Mouse (Mus musculus) forebrain, embryonic 10.5 days (tissue): Measurements from ENCODE around the gene Slc39a7. TPM values are rescaled to one million over a fixed set of nuclear protein-coding genes. Genes with fewer than 3 reads are reported as not detected.
"Not testable (repeated sequence)": the region's sequence is repeated elsewhere in the genome, so short reads cannot be mapped to it uniquely, and the experiment has no call there.

Source experiments
- DNase-seq: peaks from one replicate; pipeline ENCODE4 v3.0.0-alpha.2; 2017; ENCODE audit warnings: low spot score; ENCODE audit errors: extremely low spot score
- H3K27ac ChIP-seq: fragments of 300-500 bp; sonication (generic); 2 replicates; pipeline ENCODE4 v1.5.1; 2016; ENCODE audit warnings: mild to moderate bottlenecking
- H3K27me3 ChIP-seq: fragments of 300-500 bp; sonication (generic); 2 replicates; pipeline ENCODE4 v1.6.1; 2016; ENCODE audit warnings: mild to moderate bottlenecking; ENCODE audit not compliant: poor library complexity, severe bottlenecking
- H3K36me3 ChIP-seq: fragments of 300-500 bp; sonication (generic); replicated peaks from 2 replicates; pipeline ENCODE4 v1.6.1; 2016; ENCODE audit warnings: mild to moderate bottlenecking, moderate library complexity
- H3K4me1 ChIP-seq: fragments of 300-500 bp; sonication (generic); 2 replicates; pipeline ENCODE4 v1.6.1; 2016
- H3K4me3 ChIP-seq: fragments of 300-500 bp; sonication (generic); 2 replicates; pipeline ENCODE4 v1.5.1; 2016; ENCODE audit warnings: mild to moderate bottlenecking, moderate library complexity
- H3K9me3 ChIP-seq: fragments of 300-500 bp; sonication (generic); 2 replicates; pipeline ENCODE4 v1.6.1; 2016; ENCODE audit warnings: mild to moderate bottlenecking, moderate library complexity
- WGBS: fragments of 180-500 bp; shearing (Covaris S2); methylation state at CpG from one replicate; pipeline ENCODE4 v1.1.7; 2016; 5-methylcytosine and 5-hydroxymethylcytosine counted together
- polyA plus RNA-seq: library from polyadenylated mRNA; unstranded; fragments of >200 nt; fragmentation: Nextera tagmentation; extraction: Ambion mirVana; gene quantifications from 2 replicates; pipeline ENCODE4 v1.2.1, GENCODE M21; 2016

Slc39a7 gene
- polyA plus RNA-seq, 1 experiment from 2014 or later, result 206 TPM

DNA sequence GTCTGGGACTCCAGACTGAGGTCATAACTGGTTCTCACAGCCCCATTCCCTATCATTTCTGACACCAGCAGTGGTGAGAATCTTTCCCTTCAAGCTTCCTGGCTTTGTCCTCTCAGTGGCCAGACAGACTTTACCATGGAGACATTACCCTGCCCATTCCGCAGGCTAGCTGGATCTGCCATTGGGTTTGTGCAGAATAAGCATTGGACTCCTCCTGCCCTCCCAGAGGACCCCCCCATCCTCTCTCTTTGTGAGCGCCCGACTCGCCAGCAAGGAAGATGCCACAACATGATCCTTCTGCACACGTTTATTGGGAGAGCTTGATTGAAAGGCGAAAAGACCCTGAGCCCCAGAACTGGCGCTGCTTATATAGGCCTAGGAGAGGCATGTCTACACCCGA lies 18.0 kb downstream of the Slc39a7 start:
- no peak overlapping the region for H3K4me3 ChIP-seq
- WGBS, result 93% methylated on average over 8 of the region's 8 CpGs
- no peak for DNase-seq
- H3K9me3 ChIP-seq, result peaks cover 24% of the 10 kb centered on the region
- no peaks in the 10 kb centered on the region for H3K27me3 ChIP-seq
- no peaks in the 10 kb centered on the region for H3K4me1 ChIP-seq
- peaks cover 45% of the 10 kb centered on the region for H3K36me3 ChIP-seq
- no peak overlapping the region for H3K27ac ChIP-seq

GRCm38 (mm10) chr17:34010156-34010555 lies 21.3 kb downstream of the Slc39a7 start:
- WGBS, result 78% methylated on average over 5 of the region's 5 CpGs

DNA sequence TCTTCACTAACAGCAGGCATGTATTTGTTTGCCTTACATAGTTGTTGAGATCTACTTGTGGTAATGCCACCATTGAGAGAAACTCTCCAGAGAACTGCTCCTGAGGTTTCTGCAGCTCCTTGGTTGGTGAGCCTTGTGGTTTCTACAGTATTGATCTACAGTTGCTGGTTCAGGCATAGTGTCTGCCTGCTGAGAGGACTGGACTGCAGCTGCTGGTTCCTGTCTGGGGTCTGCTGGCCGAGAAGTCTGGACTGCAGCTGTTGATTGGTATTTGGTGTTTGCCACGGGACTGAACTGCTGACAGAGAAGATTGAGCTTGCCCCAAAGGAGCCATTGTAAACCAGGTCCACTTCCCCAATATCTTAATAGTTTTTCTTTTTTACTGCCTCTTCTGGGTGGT lies 24.9 kb downstream of the Slc39a7 start:
- no peaks in the 10 kb centered on the region for H3K36me3 ChIP-seq
- no peak overlapping the region for H3K4me3 ChIP-seq
- no peaks in the 10 kb centered on the region; the same call in 1 of the 2 replicates for H3K9me3 ChIP-seq
- peaks cover 4% of the 10 kb centered on the region; the same call in 1 of the 2 replicates for H3K4me1 ChIP-seq
- H3K27ac ChIP-seq, result no peak overlapping the region
- 64% methylated on average over 2 of the region's 2 CpGs for WGBS
- H3K27me3 ChIP-seq, result peaks cover 8% of the 10 kb centered on the region
- no peak for DNase-seq

More at GRCm38 (mm10) chr17:34010156-34010555, 21.3 kb downstream of the Slc39a7 start:
- Histone ChIP-seq H3K9me3 (peaks cover 8% of the 10 kb centered on the region; the same call in 1 of the 2 replicates), H3K27ac (no peak overlapping the region), H3K27me3 (no peaks in the 10 kb centered on the region), H3K4me3 (no peak overlapping the region), H3K36me3 (peaks cover 22% of the 10 kb centered on the region), H3K4me1 (no peaks in the 10 kb centered on the region)
- DNase-seq, result no peak

DNA sequence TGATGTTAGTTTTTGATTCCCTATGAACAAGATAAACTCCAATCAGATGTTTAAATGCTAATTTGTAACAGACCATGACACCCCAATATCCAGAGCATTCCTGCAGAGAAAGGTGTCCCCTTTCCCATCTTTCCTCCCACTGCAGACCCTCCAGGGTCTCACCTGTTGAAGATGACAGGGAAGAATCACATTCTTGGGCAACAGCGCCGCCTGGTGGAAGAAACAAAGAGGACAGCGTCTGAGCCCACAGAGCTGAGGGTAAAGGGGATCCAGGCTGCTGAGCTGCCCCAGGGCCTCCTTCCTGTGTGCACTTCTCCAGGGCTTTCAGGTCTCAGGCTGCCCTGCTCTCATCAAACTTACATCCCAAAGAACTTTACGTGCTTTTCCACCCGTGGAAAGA lies 28.1 kb downstream of the Slc39a7 start:
- Histone ChIP-seq H3K27ac (no peak overlapping the region), H3K36me3 (no peaks in the 10 kb centered on the region), H3K9me3 (no peaks in the 10 kb centered on the region), H3K27me3 (peaks cover 39% of the 10 kb centered on the region), H3K4me3 (no peak overlapping the region), H3K4me1 (peaks cover 20% of the 10 kb centered on the region)
- peak; percentile 66 for DNase-seq
- WGBS, result 3% methylated on average over 5 of the region's 5 CpGs

- H3K27ac ChIP-seq, H3K9me3 ChIP-seq, DNase-seq, H3K36me3 ChIP-seq: not testable (repeated sequence)
- peak overlapping the region; percentile 73; the same call in 1 of the 2 replicates for H3K4me3 ChIP-seq
- H3K27me3 ChIP-seq, result peaks cover 55% of the 10 kb centered on the region
- whole genome bisulfite sequencing, result 60% methylated on average over 2 of the region's 2 CpGs
- H3K4me1 ChIP-seq, result peaks cover 20% of the 10 kb centered on the region
Observed at GRCm38 (mm10) chr17:34000796-34001195, 30.7 kb downstream of the Slc39a7 start.

DNA sequence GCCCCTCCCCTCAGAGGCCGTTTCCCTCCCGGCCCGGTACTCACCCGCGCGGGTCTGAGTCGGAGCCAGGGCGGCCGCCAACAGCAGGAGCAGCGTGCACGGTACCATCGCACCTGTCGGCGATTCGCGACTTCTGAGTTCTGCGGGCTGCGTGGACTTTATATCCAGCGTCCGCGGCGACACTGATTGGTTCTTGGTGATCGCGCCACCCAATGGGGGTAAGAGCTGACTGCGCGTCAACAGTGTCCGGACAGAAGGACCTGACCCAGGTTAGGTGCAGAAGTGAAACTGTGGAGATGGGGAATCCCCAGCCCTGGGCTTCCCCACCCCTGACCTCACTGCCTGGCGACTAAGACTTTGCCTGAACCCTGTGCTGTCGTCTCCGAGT lies 31.3 kb downstream of the Slc39a7 start, which contains the start of gene H2-K1:
H2-K1 (minus strand) TSS at position 198 of the 388 bp plus-strand sequence.
- H3K27ac ChIP-seq, result peak within 1 kb of the TSS; percentile 82
- under 1% methylated on average over 30 of the region's 30 CpGs for WGBS
- H3K4me3 ChIP-seq, result peak within 1 kb of the TSS; percentile 73
- H3K36me3 ChIP-seq, result no peaks in the 10 kb centered on the region
- DNase-seq, result peak; percentile 75
- peaks cover 55% of the 10 kb centered on the region for H3K27me3 ChIP-seq
- H3K9me3 ChIP-seq, result no peaks in the 10 kb centered on the region
- H3K4me1 ChIP-seq, result peaks cover 20% of the 10 kb centered on the region

- Histone ChIP-seq H3K4me1 (peaks cover 20% of the 10 kb centered on the region), H3K27ac (peak overlapping the region; percentile 82), H3K4me3 (peak overlapping the region; percentile 73), H3K36me3 (no peaks in the 10 kb centered on the region), H3K9me3 (no peaks in the 10 kb centered on the region), H3K27me3 (peaks cover 55% of the 10 kb centered on the region)
- no peak for DNase-seq
- 2% methylated on average over 87 of the region's 87 CpGs for WGBS
Observed at GRCm38 (mm10) chr17:33999341-34000149, 31.9 kb downstream of the Slc39a7 start.

DNA sequence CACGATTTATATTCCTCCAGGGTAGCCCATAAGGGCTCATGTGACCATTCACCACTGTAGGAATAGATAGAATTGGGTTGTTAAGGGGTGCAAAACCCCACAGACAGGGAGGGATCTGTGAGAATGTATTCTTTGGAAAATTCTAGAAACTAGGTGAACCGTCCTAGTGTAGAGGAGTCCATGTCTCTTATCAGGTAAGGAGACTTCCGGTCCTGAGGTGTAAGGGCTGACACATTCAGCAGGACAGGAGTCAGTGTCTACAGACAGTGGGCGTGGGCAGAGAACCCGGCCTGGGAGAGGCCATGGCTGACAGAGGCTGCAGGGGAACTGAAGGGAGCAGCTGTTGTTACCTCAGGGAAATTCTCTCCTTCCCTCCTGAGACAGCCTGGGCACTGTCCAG lies 32.8 kb downstream of the Slc39a7 start:
- 71% methylated on average over 5 of the region's 5 CpGs for WGBS

DNA sequence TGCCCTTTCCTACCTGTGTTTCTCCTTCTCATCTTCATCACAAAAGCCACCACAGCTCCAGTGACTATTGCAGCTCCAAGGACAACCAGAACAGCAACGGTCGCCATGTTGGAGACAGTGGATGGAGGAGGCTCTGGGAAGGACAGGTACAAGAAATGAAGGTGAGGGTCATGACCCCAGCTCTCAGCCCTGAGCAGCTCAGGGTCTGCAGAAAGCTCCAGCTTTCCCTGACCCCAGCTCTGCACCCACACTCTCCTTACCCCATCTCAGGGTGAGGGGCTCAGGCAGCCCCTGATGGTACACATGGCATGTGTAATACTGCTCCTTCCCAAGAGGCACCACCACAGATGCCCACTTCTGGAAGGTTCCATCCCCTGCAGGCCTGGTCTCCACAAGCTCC lies 34.5 kb downstream of the Slc39a7 start:
- not testable (repeated sequence) for H3K9me3 ChIP-seq, DNase-seq, H3K4me3 ChIP-seq, H3K36me3 ChIP-seq, H3K27ac ChIP-seq
- H3K27me3 ChIP-seq, result peaks cover 52% of the 10 kb centered on the region
- peaks cover 17% of the 10 kb centered on the region for H3K4me1 ChIP-seq
- 98% methylated on average over 2 of the region's 2 CpGs for WGBS

More for the DNA sequence above, 32.8 kb downstream of the Slc39a7 start:
- peaks cover 55% of the 10 kb centered on the region for H3K27me3 ChIP-seq
- H3K36me3 ChIP-seq, DNase-seq, H3K27ac ChIP-seq, H3K9me3 ChIP-seq: not testable (repeated sequence)
- H3K4me1 ChIP-seq, result peaks cover 20% of the 10 kb centered on the region
- 0 out of 2 replicates have a peak overlapping the region, but pooled peaks have one; percentile 73 for H3K4me3 ChIP-seq

- no peak for DNase-seq
- no peaks in the 10 kb centered on the region for H3K9me3 ChIP-seq
- H3K4me3 ChIP-seq, result no peak overlapping the region
- peaks cover 16% of the 10 kb centered on the region for H3K4me1 ChIP-seq
- H3K36me3 ChIP-seq, result no peaks in the 10 kb centered on the region
- H3K27ac ChIP-seq, result no peak overlapping the region
- H3K27me3 ChIP-seq, result peaks cover 38% of the 10 kb centered on the region
- 76% methylated on average over 3 of the region's 3 CpGs for WGBS
Observed at GRCm38 (mm10) chr17:33995651-33996050, 35.8 kb downstream of the Slc39a7 start.

DNA sequence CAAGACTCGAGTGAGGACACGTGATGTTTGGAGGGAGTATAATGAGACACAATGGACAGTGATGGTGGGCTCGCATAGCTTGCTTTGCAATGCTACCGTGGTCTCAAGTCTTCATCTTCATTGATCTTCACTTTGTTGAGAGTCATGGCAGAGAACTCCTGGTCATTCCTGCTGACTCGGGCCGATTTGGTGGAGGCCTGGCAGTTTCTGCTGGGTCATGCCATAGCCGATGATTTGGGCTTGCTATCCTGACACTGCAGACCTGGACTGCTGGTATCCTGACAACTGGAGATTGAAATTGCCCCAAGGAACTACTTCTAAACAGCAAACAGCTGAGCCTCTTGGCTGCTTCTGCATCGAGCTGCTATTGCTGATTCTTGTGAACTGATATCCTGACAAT lies 36.5 kb downstream of the Slc39a7 start:
- Histone ChIP-seq H3K4me3 (no peak overlapping the region), H3K9me3 (no peaks in the 10 kb centered on the region), H3K27me3 (peaks cover 31% of the 10 kb centered on the region), H3K27ac (no peak overlapping the region), H3K36me3 (no peaks in the 10 kb centered on the region), H3K4me1 (peaks cover 9% of the 10 kb centered on the region)
- WGBS, result 92% methylated on average over 8 of the region's 8 CpGs
- DNase-seq, result no peak

DNA sequence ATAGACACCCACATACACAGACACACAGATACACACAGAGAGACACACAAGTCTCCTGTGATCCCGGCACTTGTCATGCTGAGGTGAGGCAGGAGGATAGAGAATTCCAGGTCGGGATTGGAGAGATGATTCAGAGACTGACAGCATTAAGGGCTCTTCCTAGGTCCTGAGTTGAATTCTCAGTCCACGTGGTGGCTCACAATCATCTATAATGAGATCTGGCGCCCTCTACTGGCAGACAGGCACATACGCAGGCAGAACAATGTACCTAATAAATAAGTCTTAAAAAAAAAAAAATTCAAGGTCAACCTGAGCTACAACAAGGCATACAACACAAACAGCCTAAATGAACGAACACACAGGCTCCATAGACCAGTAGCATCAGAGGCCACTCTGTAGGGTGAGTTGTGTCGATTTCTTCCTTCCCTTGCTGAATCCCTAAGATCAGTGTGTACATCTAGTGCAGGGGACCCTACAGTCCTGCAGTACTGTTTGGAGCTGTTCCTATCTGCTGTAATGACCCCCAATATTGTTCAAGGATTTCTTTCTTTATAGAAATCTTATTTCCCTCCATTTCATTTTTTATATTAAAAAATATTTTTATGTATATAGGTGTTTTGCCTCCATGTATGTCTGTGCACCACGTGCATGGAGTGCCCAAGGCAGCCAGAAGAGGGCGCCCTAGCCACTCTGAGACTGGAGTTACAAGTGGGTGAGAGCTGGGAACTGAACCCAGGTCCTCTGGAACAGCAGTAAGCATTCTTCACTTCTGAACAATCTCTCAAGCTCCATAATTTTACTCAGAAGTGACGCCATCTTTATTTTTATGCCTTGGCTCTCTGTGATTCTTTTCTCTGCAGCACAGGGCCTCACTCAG lies 39.5 kb downstream of the Slc39a7 start:
- peaks cover 11% of the 10 kb centered on the region for H3K27me3 ChIP-seq
- DNase-seq, result peak; percentile 76
- 31% methylated on average over 10 of the region's 10 CpGs for WGBS
- H3K36me3 ChIP-seq, result no peaks in the 10 kb centered on the region
- no peaks in the 10 kb centered on the region for H3K4me1 ChIP-seq
- no peak overlapping the region; the same call in 1 of the 2 replicates for H3K4me3 ChIP-seq
- no peaks in the 10 kb centered on the region for H3K9me3 ChIP-seq
- H3K27ac ChIP-seq, result no peak overlapping the region
